Mouse (Mus musculus) forebrain, embryonic 16.5 days (tissue): ENCODE measurements around the gene Klhdc8b. TPM values are rescaled to one million over a fixed set of nuclear protein-coding genes. Genes with fewer than 3 reads are reported as not detected.

ENCODE experiments used
- ATAC-seq: fragments of 200-750 bp; cut with Nextera tagmentation; 2 replicates; pipeline ENCODE4 v1.8.0; 2017; ENCODE audit warnings: mild to moderate bottlenecking, moderate library complexity
- H3K27ac ChIP-seq: fragments of 300-500 bp; sonication (generic); 2 replicates; pipeline ENCODE4 v1.5.1; 2014; ENCODE audit warnings: low read length, control low read depth
- H3K27me3 ChIP-seq: fragments of 300-500 bp; sonication (generic); replicated peaks from 2 replicates; pipeline ENCODE4 v1.6.1; 2014; ENCODE audit warnings: low read length; ENCODE audit not compliant: control insufficient read depth, insufficient read depth
- H3K36me3 ChIP-seq: fragments of 300-500 bp; sonication (generic); 2 replicates; pipeline ENCODE4 v1.6.1; 2014; ENCODE audit not compliant: control insufficient read depth, insufficient read depth
- H3K4me1 ChIP-seq: fragments of 300-500 bp; sonication (generic); replicated peaks from 2 replicates; pipeline ENCODE4 v1.6.1; 2014; ENCODE audit warnings: low read length; ENCODE audit not compliant: control insufficient read depth, insufficient read depth
- H3K4me2 ChIP-seq: fragments of 300-500 bp; sonication (generic); 2 replicates; pipeline ENCODE4 v1.6.1; 2014; ENCODE audit warnings: mild to moderate bottlenecking, low read length, control low read depth
- H3K4me3 ChIP-seq: fragments of 300-500 bp; sonication (generic); replicated peaks from 2 replicates; pipeline ENCODE4 v1.5.1; 2014; ENCODE audit warnings: mild to moderate bottlenecking, low read length, control low read depth
- H3K9ac ChIP-seq: fragments of 300-500 bp; sonication (generic); replicated peaks from 2 replicates; pipeline ENCODE4 v1.6.1; 2014; ENCODE audit warnings: low read depth, low read length, control low read depth
- H3K9me3 ChIP-seq: fragments of 300-500 bp; sonication (generic); 2 replicates; pipeline ENCODE4 v1.6.1; 2016; ENCODE audit warnings: low read length; ENCODE audit not compliant: control insufficient read depth
- WGBS: fragments of 180-500 bp; shearing (Covaris S2); extraction: QIAGEN DNeasy Blood & Tissue Kit; methylation state at CpG from one replicate; pipeline ENCODE4 v1.1.7; 2014; 5-methylcytosine and 5-hydroxymethylcytosine counted together
- polyA plus RNA-seq: library from polyadenylated mRNA; unstranded; fragments of >200 nt; fragmentation: Nextera tagmentation; extraction: Ambion mirVana; gene quantifications from 2 replicates; pipeline ENCODE4 v1.2.1, GENCODE M21; 2015

Klhdc8b gene
- polyA plus RNA-seq, 1 experiment from 2014 or later, result 55.6 TPM

- 87% methylated on average over 16 of the region's 16 CpGs for WGBS
- Histone ChIP-seq H3K9ac (no peak overlapping the region), H3K4me1 (peaks cover 22% of the 10 kb centered on the region), H3K27me3 (no peaks in the 10 kb centered on the region), H3K27ac (no peak overlapping the region), H3K9me3 (no peaks in the 10 kb centered on the region), H3K36me3 (peaks cover 38% of the 10 kb centered on the region), H3K4me3 (peak overlapping the region; percentile 75; the same call in 1 of the 2 replicates), H3K4me2 (peak overlapping the region; percentile 69; the same call in 1 of the 2 replicates)
- no peak for ATAC-seq
Measured at GRCm38 (mm10) chr9:108492043-108492750, 30.8 kb upstream of the Klhdc8b start.

- Histone ChIP-seq H3K36me3 (peaks cover 28% of the 10 kb centered on the region), H3K4me1 (peaks cover 22% of the 10 kb centered on the region), H3K9ac (peak overlapping the region; percentile 94), H3K4me2 (peak overlapping the region; percentile 69), H3K27me3 (no peaks in the 10 kb centered on the region), H3K9me3 (no peaks in the 10 kb centered on the region), H3K4me3 (peak overlapping the region; percentile 75), H3K27ac (peak overlapping the region; percentile 88)
- WGBS, result 13% methylated on average over 12 of the region's 12 CpGs
- no peak for ATAC-seq
Measured at GRCm38 (mm10) chr9:108491286-108491580, 29.9 kb upstream of the Klhdc8b start.

DNA sequence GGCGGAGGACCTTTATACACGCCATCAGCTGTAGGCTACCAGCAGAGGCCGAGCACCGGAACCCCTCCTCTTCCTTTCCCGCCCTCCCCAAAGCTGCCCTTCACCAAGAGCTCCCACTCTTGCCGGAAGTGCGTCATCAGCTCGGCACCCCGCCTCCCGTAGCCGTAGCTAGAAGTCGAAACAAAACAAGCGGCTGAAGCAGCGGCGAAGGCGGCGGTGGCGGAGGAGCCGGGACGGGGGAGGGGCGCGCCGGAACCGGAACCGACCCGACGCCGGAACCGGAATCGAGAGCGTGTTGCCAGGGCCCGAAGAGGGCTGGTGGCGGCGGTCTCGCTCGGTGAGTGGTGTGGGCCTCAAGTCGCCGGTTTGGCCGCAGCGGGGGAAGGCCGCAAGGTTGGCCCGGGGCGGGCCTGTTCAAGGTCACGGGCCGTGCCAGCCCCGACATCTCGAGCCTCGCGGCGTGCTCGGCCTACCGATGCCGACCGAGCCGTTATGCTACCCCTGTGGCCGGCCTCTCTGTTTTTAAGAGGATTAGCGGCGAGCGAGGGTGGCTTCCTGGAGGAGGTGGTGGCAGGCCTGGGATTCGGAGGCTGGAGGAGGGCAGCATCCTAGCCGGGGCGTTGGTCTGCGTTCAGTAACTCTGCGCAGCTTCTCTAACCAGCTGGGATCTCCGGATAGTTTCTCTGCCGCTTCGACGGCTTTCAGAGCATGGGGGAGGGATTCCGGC lies 29.3 kb upstream of the Klhdc8b start, which contains the start of gene Usp19:
TSS of gene Usp19 (plus strand) at position 44 of the 727 bp plus-strand sequence.
- Histone ChIP-seq H3K4me1 (peaks cover 22% of the 10 kb centered on the region), H3K4me2 (peak within 1 kb of the TSS; percentile 69), H3K27me3 (no peaks in the 10 kb centered on the region), H3K9ac (peak within 1 kb of the TSS; percentile 94), H3K27ac (peak within 1 kb of the TSS; percentile 88), H3K9me3 (no peaks in the 10 kb centered on the region), H3K36me3 (peaks cover 23% of the 10 kb centered on the region), H3K4me3 (peak within 1 kb of the TSS; percentile 75)
- WGBS, result under 1% methylated on average over 69 of the region's 69 CpGs
- peak; percentile 96 for ATAC-seq

DNA sequence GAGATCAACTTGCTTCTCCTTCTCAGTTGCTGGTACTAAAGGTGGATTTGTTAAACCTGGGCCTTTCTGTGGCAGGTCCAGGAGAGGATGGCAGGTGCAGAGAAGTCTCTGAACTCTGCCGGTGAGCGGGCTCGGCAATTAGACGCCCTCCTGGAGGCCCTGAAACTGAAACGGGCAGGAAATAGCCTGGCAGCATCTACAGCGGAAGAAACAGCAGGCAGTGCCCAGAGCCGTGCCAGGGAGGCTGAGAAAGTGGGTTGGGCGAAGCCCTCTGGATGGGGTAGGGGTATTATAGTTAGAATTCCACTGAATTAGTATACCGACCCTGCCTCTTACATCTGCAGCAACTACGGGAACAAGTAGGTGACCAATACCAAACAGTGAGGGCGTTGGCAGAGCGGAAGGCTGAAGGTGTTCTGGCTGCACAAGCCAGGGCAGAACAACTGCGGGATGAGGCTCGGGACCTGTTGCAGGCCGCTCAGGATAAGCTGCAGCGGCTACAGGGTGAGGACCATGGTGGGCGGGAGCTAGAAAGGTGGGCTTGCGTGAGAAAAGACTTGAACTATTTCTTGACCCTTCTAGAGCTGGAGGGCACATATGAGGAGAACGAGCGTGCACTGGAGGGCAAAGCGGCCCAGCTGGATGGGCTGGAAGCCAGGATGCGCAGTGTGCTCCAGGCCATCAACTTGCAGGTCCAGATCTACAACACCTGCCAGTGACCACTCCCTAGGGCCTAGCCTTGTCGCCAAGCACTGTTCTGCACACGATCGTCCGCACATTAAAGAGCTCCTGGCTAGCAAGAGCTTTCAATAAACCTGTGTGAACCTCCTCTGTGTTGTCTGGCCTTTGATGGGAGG lies 28.5 kb upstream of the Klhdc8b start:
- H3K36me3 ChIP-seq, result peaks cover 17% of the 10 kb centered on the region
- H3K9ac ChIP-seq, result peak overlapping the region; percentile 94
- H3K27me3 ChIP-seq, result no peaks in the 10 kb centered on the region
- WGBS, result 61% methylated on average over 26 of the region's 26 CpGs
- H3K4me3 ChIP-seq, result peak overlapping the region; percentile 75
- peak overlapping the region; percentile 69 for H3K4me2 ChIP-seq
- H3K9me3 ChIP-seq, result no peaks in the 10 kb centered on the region
- ATAC-seq, result peak; percentile 13
- H3K27ac ChIP-seq, result peak overlapping the region; percentile 88
- peaks cover 22% of the 10 kb centered on the region for H3K4me1 ChIP-seq

DNA sequence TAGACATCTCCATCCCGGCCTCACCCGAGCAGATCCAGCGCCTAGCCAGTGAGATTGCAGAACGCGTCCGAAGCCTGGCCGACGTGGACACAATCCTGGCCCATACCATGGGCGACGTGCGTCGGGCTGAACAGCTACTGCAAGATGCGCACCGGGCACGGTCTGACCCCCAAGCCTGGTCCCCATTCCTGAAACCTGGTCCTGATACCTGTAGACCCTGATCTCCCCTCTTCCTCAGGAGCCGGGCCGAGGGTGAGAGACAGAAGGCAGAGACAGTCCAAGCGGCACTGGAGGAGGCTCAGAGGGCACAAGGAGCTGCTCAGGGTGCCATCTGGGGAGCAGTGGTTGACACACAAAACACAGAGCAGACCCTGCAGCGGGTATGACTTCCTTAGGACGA lies 27.8 kb upstream of the Klhdc8b start:
- no peak overlapping the region; the same call in 1 of the 2 replicates for H3K27ac ChIP-seq
- WGBS, result 96% methylated on average over 20 of the region's 20 CpGs

DNA sequence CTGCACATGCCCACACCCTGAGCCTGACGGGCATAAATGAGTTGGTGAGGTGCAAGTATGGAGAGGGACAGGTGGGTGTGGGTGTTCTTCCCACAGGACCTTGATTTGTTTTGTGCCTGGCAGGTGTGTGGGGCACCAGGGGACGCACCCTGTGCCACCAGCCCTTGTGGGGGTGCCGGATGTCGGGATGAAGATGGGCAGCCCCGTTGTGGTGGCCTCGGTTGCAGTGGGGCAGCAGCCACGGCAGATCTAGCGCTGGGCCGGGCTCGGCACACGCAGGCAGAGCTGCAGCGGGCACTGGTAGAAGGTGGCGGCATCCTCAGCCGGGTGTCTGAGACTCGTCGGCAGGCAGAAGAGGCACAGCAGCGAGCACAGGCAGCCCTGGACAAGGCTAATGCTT lies 27.0 kb upstream of the Klhdc8b start:
- no peak for ATAC-seq
- 92% methylated on average over 17 of the region's 17 CpGs for WGBS

More for the DNA sequence above, 27.8 kb upstream of the Klhdc8b start:
- Histone ChIP-seq H3K36me3 (peaks cover 10% of the 10 kb centered on the region), H3K4me2 (no peak overlapping the region), H3K9me3 (no peaks in the 10 kb centered on the region), H3K4me3 (no peak overlapping the region), H3K27me3 (no peaks in the 10 kb centered on the region), H3K9ac (no peak overlapping the region), H3K4me1 (peaks cover 22% of the 10 kb centered on the region)
- ATAC-seq, result no peak

DNA sequence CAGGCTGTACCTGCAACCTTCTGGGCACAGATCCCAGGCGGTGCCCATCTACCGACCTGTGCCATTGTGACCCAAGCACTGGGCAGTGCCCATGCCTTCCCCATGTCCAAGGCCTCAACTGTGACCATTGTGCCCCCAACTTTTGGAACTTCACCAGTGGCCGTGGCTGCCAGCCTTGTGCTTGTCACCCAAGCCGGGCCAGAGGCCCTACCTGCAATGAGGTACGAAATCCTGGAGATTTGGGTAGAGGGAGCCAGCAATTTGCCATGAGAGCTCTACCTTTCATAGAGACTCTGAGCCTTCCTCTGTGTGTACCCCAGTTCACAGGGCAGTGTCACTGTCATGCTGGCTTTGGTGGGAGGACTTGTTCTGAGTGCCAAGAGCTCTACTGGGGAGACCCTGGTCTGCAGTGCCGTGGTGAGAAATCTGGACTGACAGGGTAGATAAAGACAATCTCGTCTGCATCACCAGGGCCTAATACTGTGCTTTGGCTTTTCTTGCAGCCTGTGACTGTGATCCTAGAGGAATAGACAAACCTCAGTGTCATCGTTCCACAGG lies 25.7 kb upstream of the Klhdc8b start:
- Histone ChIP-seq H3K27ac (no peak overlapping the region), H3K9me3 (no peaks in the 10 kb centered on the region), H3K4me1 (peaks cover 17% of the 10 kb centered on the region), H3K9ac (no peak overlapping the region), H3K4me2 (no peak overlapping the region), H3K4me3 (no peak overlapping the region), H3K27me3 (no peaks in the 10 kb centered on the region), H3K36me3 (no peaks in the 10 kb centered on the region)
- WGBS, result 93% methylated on average over 8 of the region's 8 CpGs
- no peak for ATAC-seq

More for the DNA sequence above, 27.0 kb upstream of the Klhdc8b start:
- H3K4me1 ChIP-seq, result peaks cover 22% of the 10 kb centered on the region
- H3K4me3 ChIP-seq, result no peak overlapping the region
- no peak overlapping the region for H3K27ac ChIP-seq
- H3K9ac ChIP-seq, result no peak overlapping the region
- no peaks in the 10 kb centered on the region for H3K27me3 ChIP-seq
- H3K9me3 ChIP-seq, result no peaks in the 10 kb centered on the region
- no peak overlapping the region for H3K4me2 ChIP-seq
- peaks cover 7% of the 10 kb centered on the region for H3K36me3 ChIP-seq

- no peak overlapping the region for H3K4me3 ChIP-seq
- H3K36me3 ChIP-seq, result no peaks in the 10 kb centered on the region
- H3K4me1 ChIP-seq, result peaks cover 7% of the 10 kb centered on the region
- no peaks in the 10 kb centered on the region for H3K9me3 ChIP-seq
- H3K27ac ChIP-seq, result no peak overlapping the region
- no peak for ATAC-seq
- no peak overlapping the region for H3K4me2 ChIP-seq
- H3K9ac ChIP-seq, result no peak overlapping the region
- 97% methylated on average over 19 of the region's 19 CpGs for WGBS
- no peaks in the 10 kb centered on the region for H3K27me3 ChIP-seq
Measured at GRCm38 (mm10) chr9:108485301-108485875, 24.0 kb upstream of the Klhdc8b start.
